Mouse (Mus musculus): ENCODE measurements around the gene Ehd3. TPM values are rescaled to one million over a fixed set of nuclear protein-coding genes. Genes with fewer than 3 reads are reported as not detected.

Gene Ehd3
- polyA plus RNA-seq, 1 experiment: 1.9 TPM

DNA sequence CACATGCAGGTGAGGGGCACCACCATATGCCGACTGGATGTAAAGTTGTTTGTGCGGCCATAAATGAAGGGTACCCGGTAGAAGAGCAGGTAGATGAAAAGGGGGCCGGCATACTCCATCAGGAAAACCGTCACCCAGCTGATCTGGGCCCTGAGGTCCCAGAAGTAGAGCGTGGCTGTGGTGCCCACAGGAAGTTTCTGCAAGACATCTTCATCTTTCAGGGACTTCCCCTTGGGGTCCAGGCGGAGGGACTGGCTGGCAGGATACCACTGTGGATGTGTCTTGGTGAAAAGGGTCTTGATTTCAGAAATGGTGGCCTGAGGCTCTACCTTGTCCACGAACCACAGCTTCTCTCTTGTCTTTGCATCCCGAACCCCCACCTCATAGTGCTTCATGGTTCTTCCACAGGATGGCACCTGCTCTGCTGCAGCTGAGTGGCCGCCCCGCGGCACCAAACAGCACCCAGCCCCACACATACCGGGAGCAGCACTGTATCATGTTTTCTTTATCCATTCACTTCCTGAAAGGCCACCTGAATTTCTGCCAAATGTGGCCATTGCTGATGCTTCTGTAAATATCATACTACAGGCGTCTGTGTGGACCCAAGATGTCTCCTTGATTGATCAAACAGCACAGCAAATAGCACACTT lies 67.1 kb downstream of the Ehd3 start:
- Histone ChIP-seq H3K4me3 (ENCODE audit: low read depth, low read length) (no peak overlapping the region), H3K4me1 (ENCODE audit: control insufficient read depth, insufficient read depth, low read length) (no peaks in the 10 kb centered on the region), H3K27ac (ENCODE audit: insufficient read depth, low read length) (no peak overlapping the region), H3K9me3 (replicated peaks; ENCODE audit: control insufficient read depth, insufficient read depth, low read length, poor library complexity, severe bottlenecking) (no peaks in the 10 kb centered on the region; the same call in 1 of the 2 replicates), H3K36me3 (ENCODE audit: control insufficient read depth, insufficient read depth, low read length, poor library complexity, severe bottlenecking) (no peaks in the 10 kb centered on the region), H3K9ac (ENCODE audit: low read depth, poor library complexity, severe bottlenecking) (no peak overlapping the region), H3K27me3 (ENCODE audit: control insufficient read depth, insufficient read depth, low read length, poor library complexity, severe bottlenecking) (no peaks in the 10 kb centered on the region)
- TF ChIP-seq EP300 (IDR thresholded peaks at IDR 0.05; ENCODE audit: insufficient read depth, low read depth, low read length) (no peak), CTCF (IDR thresholded peaks at IDR 0.05; ENCODE audit: low read depth, low read length) (no peak), POLR2A (IDR thresholded peaks at IDR 0.05; ENCODE audit: insufficient read depth, low read length) (no peak)

DNA sequence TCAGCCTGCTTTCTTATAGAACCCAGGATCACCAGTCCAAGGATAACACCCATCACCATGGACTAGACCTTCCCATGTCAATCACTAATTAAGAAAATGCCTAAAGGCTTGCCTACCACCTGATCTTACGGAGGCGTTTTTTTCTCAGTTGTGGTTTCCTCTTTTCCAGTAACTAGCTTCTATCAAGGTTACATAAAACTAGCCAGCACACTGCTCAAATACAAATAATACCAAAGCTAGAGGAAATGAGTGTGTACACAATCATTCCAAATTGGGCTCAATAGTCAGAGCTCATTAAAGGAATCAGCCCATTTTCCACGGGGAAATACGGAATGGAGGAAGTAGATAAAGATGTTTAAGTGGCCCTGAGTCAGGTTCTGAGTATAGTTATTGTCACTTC lies 71.3 kb downstream of the Ehd3 start:
- no peaks in the 10 kb centered on the region for H3K27me3 ChIP-seq (ENCODE audit: control insufficient read depth, insufficient read depth, low read length, poor library complexity, severe bottlenecking)
- H3K9ac ChIP-seq (ENCODE audit: low read depth, poor library complexity, severe bottlenecking): no peak overlapping the region
- H3K36me3 ChIP-seq (ENCODE audit: control insufficient read depth, insufficient read depth, low read length, poor library complexity, severe bottlenecking): no peaks in the 10 kb centered on the region
- H3K4me1 ChIP-seq (ENCODE audit: control insufficient read depth, insufficient read depth, low read length): no peaks in the 10 kb centered on the region
- H3K9me3 ChIP-seq (replicated peaks; ENCODE audit: control insufficient read depth, insufficient read depth, low read length, poor library complexity, severe bottlenecking): no peaks in the 10 kb centered on the region; the same call in 1 of the 2 replicates
- no peak overlapping the region for H3K27ac ChIP-seq (ENCODE audit: insufficient read depth, low read length)
- H3K4me3 ChIP-seq (ENCODE audit: low read depth, low read length): no peak overlapping the region
- TF ChIP-seq EP300 (IDR thresholded peaks at IDR 0.05; ENCODE audit: insufficient read depth, low read depth, low read length) (no peak), POLR2A (IDR thresholded peaks at IDR 0.05; ENCODE audit: insufficient read depth, low read length) (no peak), CTCF (IDR thresholded peaks at IDR 0.05; ENCODE audit: low read depth, low read length) (no peak)

DNA sequence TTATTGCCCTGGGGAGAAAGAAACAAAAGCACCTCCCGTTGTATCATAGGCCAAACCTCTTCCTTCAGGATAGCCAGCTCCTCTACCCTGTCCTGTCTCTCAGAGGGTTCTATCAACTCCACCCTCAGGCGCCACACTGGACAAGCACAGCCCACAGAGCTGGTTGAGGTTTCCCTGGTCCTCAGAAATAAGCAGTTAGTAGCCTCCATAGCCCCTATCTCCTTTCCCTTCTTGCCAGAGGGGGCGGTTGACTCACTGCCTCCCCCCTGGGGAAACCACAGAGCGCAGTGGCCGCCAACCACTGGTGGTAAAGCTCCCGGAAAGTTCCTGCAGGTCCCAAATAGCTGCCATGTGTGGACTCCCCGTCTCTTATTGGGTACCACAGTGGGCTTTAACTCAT lies 71.7 kb downstream of the Ehd3 start:
- H3K4me3 ChIP-seq (ENCODE audit: low read depth, low read length): no peak overlapping the region
- no peaks in the 10 kb centered on the region; the same call in 1 of the 2 replicates for H3K9me3 ChIP-seq (replicated peaks; ENCODE audit: control insufficient read depth, insufficient read depth, low read length, poor library complexity, severe bottlenecking)
- TF ChIP-seq EP300 (IDR thresholded peaks at IDR 0.05; ENCODE audit: insufficient read depth, low read depth, low read length): no peak
- no peak for TF ChIP-seq CTCF (IDR thresholded peaks at IDR 0.05; ENCODE audit: low read depth, low read length)
- no peak for TF ChIP-seq POLR2A (IDR thresholded peaks at IDR 0.05; ENCODE audit: insufficient read depth, low read length)
- H3K4me1 ChIP-seq (ENCODE audit: control insufficient read depth, insufficient read depth, low read length): no peaks in the 10 kb centered on the region
- no peaks in the 10 kb centered on the region for H3K36me3 ChIP-seq (ENCODE audit: control insufficient read depth, insufficient read depth, low read length, poor library complexity, severe bottlenecking)
- no peaks in the 10 kb centered on the region for H3K27me3 ChIP-seq (ENCODE audit: control insufficient read depth, insufficient read depth, low read length, poor library complexity, severe bottlenecking)
- H3K9ac ChIP-seq (ENCODE audit: low read depth, poor library complexity, severe bottlenecking): no peak overlapping the region
- H3K27ac ChIP-seq (ENCODE audit: insufficient read depth, low read length): no peak overlapping the region

GRCm38 (mm10) chr17:73879262-73879916 lies 75.5 kb downstream of the Ehd3 start:
- H3K36me3 ChIP-seq (ENCODE audit: control insufficient read depth, insufficient read depth, low read length, poor library complexity, severe bottlenecking): no peaks in the 10 kb centered on the region
- H3K27ac ChIP-seq (ENCODE audit: insufficient read depth, low read length): no peak overlapping the region
- no peaks in the 10 kb centered on the region; the same call in 1 of the 2 replicates for H3K9me3 ChIP-seq (replicated peaks; ENCODE audit: control insufficient read depth, insufficient read depth, low read length, poor library complexity, severe bottlenecking)
- H3K4me3 ChIP-seq (ENCODE audit: low read depth, low read length): no peak overlapping the region
- no peaks in the 10 kb centered on the region for H3K4me1 ChIP-seq (ENCODE audit: control insufficient read depth, insufficient read depth, low read length)
- H3K9ac ChIP-seq (ENCODE audit: low read depth, poor library complexity, severe bottlenecking): no peak overlapping the region
- TF ChIP-seq POLR2A (IDR thresholded peaks at IDR 0.05; ENCODE audit: insufficient read depth, low read length): no peak
- TF ChIP-seq EP300 (IDR thresholded peaks at IDR 0.05; ENCODE audit: insufficient read depth, low read depth, low read length): no peak
- TF ChIP-seq CTCF (IDR thresholded peaks at IDR 0.05; ENCODE audit: low read depth, low read length): no peak
- H3K27me3 ChIP-seq (ENCODE audit: control insufficient read depth, insufficient read depth, low read length, poor library complexity, severe bottlenecking): no peaks in the 10 kb centered on the region

DNA sequence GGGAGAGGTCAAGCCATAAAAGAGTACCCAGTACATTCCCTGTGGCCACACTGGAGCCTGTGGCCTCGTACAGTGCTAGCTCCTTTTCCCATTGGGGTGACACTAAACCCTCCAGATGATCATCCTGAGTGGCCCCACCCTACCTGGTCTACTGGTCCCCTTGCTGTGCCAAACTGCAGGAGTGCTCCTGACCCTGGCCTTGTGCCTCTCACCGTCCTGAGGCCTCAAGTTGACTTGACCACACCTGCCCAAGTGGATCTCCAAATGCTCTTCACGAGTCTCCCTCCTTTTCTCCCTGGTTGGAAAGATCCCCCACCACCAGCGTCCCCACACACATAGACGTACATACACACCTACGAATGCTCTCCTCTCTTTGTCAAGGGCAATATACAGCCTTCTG lies 76.4 kb downstream of the Ehd3 start:
- H3K27me3 ChIP-seq (ENCODE audit: control insufficient read depth, insufficient read depth, low read length, poor library complexity, severe bottlenecking): no peaks in the 10 kb centered on the region
- H3K36me3 ChIP-seq (ENCODE audit: control insufficient read depth, insufficient read depth, low read length, poor library complexity, severe bottlenecking): no peaks in the 10 kb centered on the region
- no peak overlapping the region for H3K9ac ChIP-seq (ENCODE audit: low read depth, poor library complexity, severe bottlenecking)
- H3K27ac ChIP-seq (ENCODE audit: insufficient read depth, low read length): no peak overlapping the region
- TF ChIP-seq POLR2A (IDR thresholded peaks at IDR 0.05; ENCODE audit: insufficient read depth, low read length) (no peak), CTCF (IDR thresholded peaks at IDR 0.05; ENCODE audit: low read depth, low read length) (no peak), EP300 (IDR thresholded peaks at IDR 0.05; ENCODE audit: insufficient read depth, low read depth, low read length) (no peak)
- no peaks in the 10 kb centered on the region for H3K4me1 ChIP-seq (ENCODE audit: control insufficient read depth, insufficient read depth, low read length)
- H3K4me3 ChIP-seq (ENCODE audit: low read depth, low read length): no peak overlapping the region
- no peaks in the 10 kb centered on the region for H3K9me3 ChIP-seq (replicated peaks; ENCODE audit: control insufficient read depth, insufficient read depth, low read length, poor library complexity, severe bottlenecking)

GRCm38 (mm10) chr17:73881295-73881694 lies 77.4 kb downstream of the Ehd3 start:
- H3K27me3 ChIP-seq (ENCODE audit: control insufficient read depth, insufficient read depth, low read length, poor library complexity, severe bottlenecking): no peaks in the 10 kb centered on the region
- no peak overlapping the region for H3K27ac ChIP-seq (ENCODE audit: insufficient read depth, low read length)
- H3K9me3 ChIP-seq (replicated peaks; ENCODE audit: control insufficient read depth, insufficient read depth, low read length, poor library complexity, severe bottlenecking): no peaks in the 10 kb centered on the region
- no peaks in the 10 kb centered on the region for H3K4me1 ChIP-seq (ENCODE audit: control insufficient read depth, insufficient read depth, low read length)
- H3K36me3 ChIP-seq (ENCODE audit: control insufficient read depth, insufficient read depth, low read length, poor library complexity, severe bottlenecking): no peaks in the 10 kb centered on the region
- no peak overlapping the region for H3K4me3 ChIP-seq (ENCODE audit: low read depth, low read length)
- H3K9ac ChIP-seq (ENCODE audit: low read depth, poor library complexity, severe bottlenecking): no peak overlapping the region
- no peak for TF ChIP-seq POLR2A (IDR thresholded peaks at IDR 0.05; ENCODE audit: insufficient read depth, low read length)
- TF ChIP-seq EP300 (IDR thresholded peaks at IDR 0.05; ENCODE audit: insufficient read depth, low read depth, low read length): no peak
- TF ChIP-seq CTCF (IDR thresholded peaks at IDR 0.05; ENCODE audit: low read depth, low read length): no peak

Other genes with a start within 250 kb of the Ehd3 start
- 2.5 and 3.0 TPM in 2 replicates for gene Galnt14, start 93.7 kb upstream of the Ehd3 start, polyA plus RNA-seq (2011; ENCODE audit: insufficient read depth, insufficient read length, low read depth, missing spikeins)
- 0.38 TPM in 1 of 2 replicates, not detected in the other for gene Xdh, start 146.1 kb downstream of the Ehd3 start, polyA plus RNA-seq (2011; ENCODE audit: insufficient read depth, insufficient read length, low read depth, missing spikeins)
- not detected in 2 replicates for gene Srd5a2, start 243.8 kb downstream of the Ehd3 start, polyA plus RNA-seq (2011; ENCODE audit: insufficient read depth, insufficient read length, low read depth, missing spikeins)